Mouse (Mus musculus) CD4-positive, CD25-positive, alpha-beta regulatory T cell, adult 2 months (primary cell): Measurements from ENCODE around the gene Gm45337.

Source experiments
- DNase-seq: peaks from one replicate; pipeline ENCODE4 v3.0.0-alpha.2; 2012; ENCODE audit warnings: low read depth, low spot score

Gene Gm45337

DNA sequence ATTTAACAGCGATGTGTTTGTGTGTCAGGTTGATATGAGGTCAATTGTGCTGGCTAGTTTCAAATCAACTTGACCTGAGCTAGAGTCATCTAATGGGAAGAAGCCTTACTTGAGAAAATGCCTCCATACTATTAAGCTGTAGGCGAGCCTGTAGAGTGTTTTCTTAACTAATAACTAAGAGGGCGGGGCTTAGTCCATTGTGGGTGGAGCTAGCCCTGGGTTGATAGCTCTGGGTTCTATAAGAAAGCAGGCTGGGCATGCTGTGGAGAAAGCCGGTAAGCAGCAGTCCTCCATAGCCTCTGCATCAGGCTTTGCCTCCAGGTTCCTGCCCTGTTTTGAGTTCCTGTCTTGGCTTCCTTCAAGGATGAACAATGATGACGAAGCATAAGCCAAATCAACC is 39.7 kb downstream of the Gm45337 start:
- DNase-seq, result no peak

DNA sequence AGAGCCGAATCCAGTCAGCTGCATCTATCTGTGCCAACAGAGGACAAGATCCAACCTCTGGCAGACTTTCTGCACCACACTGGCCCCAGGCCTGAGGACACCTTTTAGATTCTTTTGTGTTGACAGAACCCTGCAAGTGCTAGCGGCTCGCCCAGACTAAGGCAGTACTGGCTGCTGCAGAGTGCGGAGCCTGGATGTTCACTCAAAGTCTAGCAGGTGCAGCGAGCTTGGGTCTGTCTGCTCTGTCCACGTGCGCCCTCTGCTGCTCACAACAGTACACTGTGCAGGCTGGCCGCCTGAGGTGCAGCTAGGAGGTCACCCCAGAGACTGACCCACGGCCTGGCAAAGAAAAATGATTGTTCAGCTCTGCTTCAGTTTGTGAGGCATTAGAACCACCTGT is 46.6 kb downstream of the Gm45337 start:
- peak; percentile 86 for DNase-seq

GRCm38 (mm10) chr7:142096701-142097100 is 47.7 kb downstream of the Gm45337 start:
- DNase-seq, result no peak

- DNase-seq, result peak; percentile 91
These were observed 49.0 kb downstream of the Gm45337 start, which contains the start of gene Dusp8 for GRCm38 (mm10) chr7:142095183-142095931. Gene Dusp8 (minus strand): TSS chr7:142095843.

DNA sequence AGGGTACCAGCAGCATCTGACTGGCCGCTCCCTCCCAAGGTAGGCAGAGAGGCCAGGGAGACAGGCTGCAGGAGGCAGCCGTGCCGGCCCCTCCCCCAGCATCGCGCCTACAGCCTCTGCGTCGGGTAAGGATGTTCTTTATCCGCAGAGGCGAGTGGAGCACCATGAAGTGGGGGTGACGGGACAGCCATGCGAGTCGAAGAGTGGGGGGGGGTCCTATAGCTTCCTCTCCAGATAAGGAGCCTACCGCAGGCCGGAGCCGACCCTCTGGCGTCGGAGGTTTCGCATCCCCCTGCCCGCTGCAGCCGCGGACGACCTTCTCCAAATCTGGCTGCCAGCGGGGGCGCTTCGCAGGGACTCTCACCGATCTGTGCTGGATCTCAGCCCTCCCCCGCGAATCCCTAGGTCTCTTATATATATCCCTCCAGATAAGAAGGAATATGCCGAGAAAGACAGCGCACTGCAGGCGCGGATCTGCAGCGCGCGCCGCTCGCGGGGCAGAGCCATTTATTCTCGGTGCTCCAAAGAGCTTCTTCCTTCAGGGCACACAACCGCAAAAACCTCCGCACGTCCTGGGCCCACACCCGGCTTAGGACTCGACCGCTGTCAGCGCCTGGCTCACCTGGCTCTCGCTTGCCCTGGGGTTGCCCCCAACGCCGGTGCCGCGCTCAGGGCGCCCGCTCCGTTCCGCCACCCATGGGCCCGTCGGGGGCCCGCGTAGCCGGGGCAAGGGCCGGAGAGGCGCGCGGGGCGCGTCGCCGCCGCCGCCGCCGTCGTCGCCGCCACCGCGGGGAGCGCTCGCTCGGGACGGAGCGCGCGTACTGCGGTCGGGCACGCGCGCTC is 49.9 kb downstream of the Gm45337 start:
- DNase-seq, result peak; percentile 44

DNA sequence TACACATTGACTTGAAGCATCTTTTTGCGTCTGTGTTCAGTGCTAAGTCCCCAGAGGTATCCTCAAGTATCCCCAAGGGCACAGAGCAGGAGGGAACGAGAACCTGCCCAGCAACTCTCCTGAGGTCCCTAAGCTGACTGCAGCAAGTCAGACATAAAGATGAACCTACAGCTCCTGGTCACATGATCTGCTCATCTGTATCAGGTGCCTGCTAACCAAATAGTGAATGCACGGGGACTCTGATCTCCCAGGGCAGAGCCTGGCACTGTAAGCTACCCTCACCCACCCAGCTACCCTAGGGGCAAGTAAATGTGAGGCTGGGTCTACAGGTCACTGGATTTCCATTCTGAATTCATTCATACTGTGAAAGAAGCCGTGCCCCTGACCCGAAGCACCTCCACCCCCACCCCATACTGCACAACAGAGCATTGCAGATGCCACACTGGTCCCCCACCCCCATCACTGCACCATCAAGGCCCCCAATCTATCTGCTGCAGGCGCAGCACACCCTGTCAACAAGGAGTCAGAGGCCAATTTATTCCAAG is 50.6 kb downstream of the Gm45337 start:
- DNase-seq, result no peak
